Mouse (Mus musculus) kidney, postnatal 0 days (tissue): ENCODE data around the gene Lcmt1. TPM values are rescaled to one million over a fixed set of nuclear protein-coding genes. Genes with fewer than 3 reads are reported as not detected.

Experiments used
- ATAC-seq: fragments of 200-750 bp; cut with Nextera tagmentation; replicated peaks from 2 replicates; pipeline ENCODE4 v1.8.0; 2017; ENCODE audit warnings: low read depth, moderate number of reproducible peaks, moderate TSS enrichment, moderate library complexity; ENCODE audit not compliant: low FRiP score
- DNase-seq: peaks from one replicate; pipeline ENCODE4 v3.0.0-alpha.2; 2016; ENCODE audit warnings: low spot score
- H3K27ac ChIP-seq: fragments of 300-500 bp; sonication (generic); 2 replicates; pipeline ENCODE4 v1.5.1; 2014; ENCODE audit warnings: mild to moderate bottlenecking
- H3K27me3 ChIP-seq: fragments of 300-500 bp; sonication (generic); 2 replicates; pipeline ENCODE4 v1.6.1; 2014; ENCODE audit warnings: low read length, mixed read lengths; ENCODE audit not compliant: insufficient read depth
- H3K36me3 ChIP-seq: fragments of 300-500 bp; sonication (generic); 2 replicates; pipeline ENCODE4 v1.6.1; 2014; ENCODE audit warnings: low read length, mixed read lengths; ENCODE audit not compliant: insufficient read depth
- H3K4me1 ChIP-seq: fragments of 300-500 bp; sonication (generic); replicated peaks from 2 replicates; pipeline ENCODE4 v1.6.1; 2014; ENCODE audit warnings: antibody characterized with exemption, low read length, mixed read lengths; ENCODE audit not compliant: insufficient read depth
- H3K4me2 ChIP-seq: fragments of 300-500 bp; sonication (generic); 2 replicates; pipeline ENCODE4 v1.6.1; 2014; ENCODE audit warnings: mild to moderate bottlenecking, low read length, moderate library complexity, mixed read lengths
- H3K4me3 ChIP-seq: fragments of 300-500 bp; sonication (generic); replicated peaks from 2 replicates; pipeline ENCODE4 v1.5.1; 2014; ENCODE audit warnings: low read depth, low read length
- H3K9ac ChIP-seq: fragments of 300-500 bp; sonication (generic); 2 replicates; pipeline ENCODE4 v1.6.1; 2014; ENCODE audit warnings: low read depth, low read length
- H3K9me3 ChIP-seq: fragments of 300-500 bp; sonication (generic); replicated peaks from 2 replicates; pipeline ENCODE4 v1.6.1; 2016; ENCODE audit warnings: low read length, inconsistent platforms, mixed read lengths
- CTCF ChIP-seq: IDR thresholded peaks from 2 replicates; pipeline ENCODE4 v1.5.1; 2016; ENCODE audit warnings: antibody characterized with exemption, low read depth, mild to moderate bottlenecking, moderate library complexity
- WGBS: fragments of 180-500 bp; shearing (Covaris S2); extraction: QIAGEN DNeasy Blood & Tissue Kit; methylation state at CpG from one replicate; pipeline ENCODE4 v1.1.7; 2014; 5-methylcytosine and 5-hydroxymethylcytosine counted together
- polyA plus RNA-seq: library from polyadenylated mRNA; unstranded; fragments of >200 nt; fragmentation: Nextera tagmentation; extraction: Ambion mirVana; gene quantifications from 2 replicates; pipeline ENCODE4 v1.2.1, GENCODE M21; 2015

The Lcmt1 gene
- polyA plus RNA-seq, 1 experiment from 2014 or later = 57.0 TPM

GRCm38 (mm10) chr7:123450515-123450914, 80.9 kb downstream of the Lcmt1 start:
- H3K9me3 ChIP-seq = no peaks in the 10 kb centered on the region
- WGBS = 93% methylated on average over 2 of the region's 2 CpGs

GRCm38 (mm10) chr7:123452551-123452950, 83.0 kb downstream of the Lcmt1 start:
- Histone ChIP-seq H3K36me3 (no peaks in the 10 kb centered on the region), H3K9ac (no peak overlapping the region), H3K4me1 (no peaks in the 10 kb centered on the region), H3K4me3 (no peak overlapping the region), H3K27me3 (no peaks in the 10 kb centered on the region), H3K4me2 (no peak overlapping the region), H3K27ac (no peak overlapping the region), H3K9me3 (no peaks in the 10 kb centered on the region)
- ATAC-seq (no peak), DNase-seq (no peak)
- 27% methylated on average over 6 of the region's 6 CpGs for WGBS
- no peak for TF ChIP-seq CTCF

More at GRCm38 (mm10) chr7:123450515-123450914, 80.9 kb downstream of the Lcmt1 start:
- no peaks in the 10 kb centered on the region for H3K4me1 ChIP-seq
- H3K4me3 ChIP-seq = no peak overlapping the region
- H3K9ac ChIP-seq = no peak overlapping the region
- H3K27ac ChIP-seq = no peak overlapping the region
- DNase-seq (no peak), ATAC-seq (no peak)
- no peak for TF ChIP-seq CTCF
- H3K27me3 ChIP-seq = no peaks in the 10 kb centered on the region
- no peaks in the 10 kb centered on the region for H3K36me3 ChIP-seq
- no peak overlapping the region for H3K4me2 ChIP-seq

GRCm38 (mm10) chr7:123453066-123453465, 83.5 kb downstream of the Lcmt1 start:
- DNase-seq = peak; percentile 53
- Histone ChIP-seq H3K4me3 (no peak overlapping the region), H3K4me1 (no peaks in the 10 kb centered on the region), H3K27me3 (no peaks in the 10 kb centered on the region), H3K27ac (no peak overlapping the region), H3K36me3 (no peaks in the 10 kb centered on the region), H3K9ac (no peak overlapping the region), H3K9me3 (no peaks in the 10 kb centered on the region), H3K4me2 (no peak overlapping the region)
- TF ChIP-seq CTCF = no peak
- ATAC-seq = no peak
- WGBS = 58% methylated on average over 8 of the region's 8 CpGs

GRCm38 (mm10) chr7:123455088-123455487, 85.5 kb downstream of the Lcmt1 start:
- Histone ChIP-seq H3K9ac (no peak overlapping the region), H3K36me3 (no peaks in the 10 kb centered on the region), H3K9me3 (no peaks in the 10 kb centered on the region), H3K4me1 (no peaks in the 10 kb centered on the region), H3K4me2 (no peak overlapping the region), H3K27me3 (no peaks in the 10 kb centered on the region), H3K4me3 (no peak overlapping the region), H3K27ac (no peak overlapping the region)
- DNase-seq = no peak
- 86% methylated on average over 3 of the region's 3 CpGs for WGBS
- ATAC-seq = no peak
- TF ChIP-seq CTCF = no peak

- TF ChIP-seq CTCF = no peak
- H3K4me3 ChIP-seq = no peak overlapping the region
- no peak overlapping the region for H3K4me2 ChIP-seq
- H3K9me3 ChIP-seq = no peaks in the 10 kb centered on the region
- H3K9ac ChIP-seq = no peak overlapping the region
- H3K27ac ChIP-seq = no peak overlapping the region
- ATAC-seq = no peak
- H3K36me3 ChIP-seq = no peaks in the 10 kb centered on the region
- no peaks in the 10 kb centered on the region for H3K4me1 ChIP-seq
- DNase-seq = no peak
- no peaks in the 10 kb centered on the region for H3K27me3 ChIP-seq
- 96% methylated on average over 4 of the region's 4 CpGs for WGBS
These were observed 88.7 kb downstream of the Lcmt1 start for GRCm38 (mm10) chr7:123458309-123458708.

GRCm38 (mm10) chr7:123459247-123459646, 89.7 kb downstream of the Lcmt1 start:
- H3K27ac ChIP-seq = no peak overlapping the region

GRCm38 (mm10) chr7:123461316-123461715, 91.7 kb downstream of the Lcmt1 start:
- Histone ChIP-seq H3K9ac (no peak overlapping the region), H3K27ac (no peak overlapping the region), H3K9me3 (no peaks in the 10 kb centered on the region), H3K4me1 (no peaks in the 10 kb centered on the region), H3K4me2 (no peak overlapping the region), H3K36me3 (no peaks in the 10 kb centered on the region), H3K4me3 (no peak overlapping the region), H3K27me3 (no peaks in the 10 kb centered on the region)
- ATAC-seq (no peak), DNase-seq (no peak)
- WGBS = 91% methylated on average over 4 of the region's 4 CpGs
- TF ChIP-seq CTCF = no peak

More at GRCm38 (mm10) chr7:123459247-123459646, 89.7 kb downstream of the Lcmt1 start:
- ATAC-seq = no peak
- H3K36me3 ChIP-seq = no peaks in the 10 kb centered on the region
- H3K4me1 ChIP-seq = no peaks in the 10 kb centered on the region
- 82% methylated on average over 4 of the region's 4 CpGs for WGBS
- no peaks in the 10 kb centered on the region for H3K27me3 ChIP-seq
- H3K4me3 ChIP-seq = no peak overlapping the region
- no peak overlapping the region for H3K4me2 ChIP-seq
- DNase-seq = no peak
- H3K9me3 ChIP-seq = no peaks in the 10 kb centered on the region
- no peak overlapping the region for H3K9ac ChIP-seq
- TF ChIP-seq CTCF = no peak
